17 mouse cellular contexts compared by ENCODE assay signal in the genomic region with DNA sequence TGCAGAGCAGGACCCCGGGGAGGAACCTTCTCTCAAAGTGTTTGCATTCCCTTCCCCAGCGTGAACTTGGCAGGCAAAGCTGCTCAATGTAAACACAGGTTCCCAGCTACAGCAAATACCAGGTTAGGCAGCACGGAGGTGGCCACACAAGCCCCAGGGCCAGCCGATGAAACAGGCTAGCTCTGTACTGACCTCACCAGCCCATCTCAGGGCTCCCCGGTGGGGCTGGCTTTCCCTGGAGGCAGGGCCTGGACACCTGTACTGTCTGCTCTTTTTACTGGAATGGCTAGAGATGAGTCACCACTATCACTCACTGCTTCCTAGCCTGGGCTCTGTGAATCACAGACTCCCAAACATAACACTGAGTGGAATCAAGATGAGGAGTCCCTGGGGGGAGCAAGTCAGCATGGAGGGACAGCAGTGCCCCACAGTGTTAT.
DNase-seq lines count a peak whose midpoint lies in the region; ATAC-seq and TF ChIP-seq lines count a peak whose summit lies in the region.
"Had no signal": no experiment of that assay in that cellular context is flagged by ENCODE, and none has a peak within 500 bp of the region (broad histone marks: within the 10 kb centered on the region; RNA-seq: fewer than 3 reads in every experiment).

No protein-coding gene starts in this region.

- H3K4me2 ChIP-seq in kidney, embryonic 15.5 days: no peak overlapping the region
- no peak overlapping the region for H3K4me2 ChIP-seq in intestine, postnatal 0 days (replicated peaks; ENCODE audit: low read depth)
- H3K4me2 ChIP-seq in stomach, embryonic 15.5 days: no peak overlapping the region
- no peak overlapping the region for H3K4me2 ChIP-seq in hindbrain, embryonic 16.5 days (ENCODE audit: low read length)
- no peak overlapping the region for H3K4me2 ChIP-seq in midbrain, embryonic 15.5 days
- H3K4me2 ChIP-seq: embryonic facial prominence, embryonic 12.5 days; forebrain, embryonic 13.5 days; heart, embryonic 13.5 days; hindbrain, embryonic 12.5 days; limb, embryonic 15.5 days had no signal

- no peak overlapping the region for H3K4me3 ChIP-seq in kidney, embryonic 15.5 days (replicated peaks)
- no peak overlapping the region for H3K4me3 ChIP-seq in intestine, postnatal 0 days (ENCODE audit: low read depth, low read length)
- no peak overlapping the region for H3K4me3 ChIP-seq in lung, adult 2 months (replicated peaks; ENCODE audit: extremely low read depth, low read depth, low read length)
- no peak overlapping the region for H3K4me3 ChIP-seq in stomach, embryonic 15.5 days (replicated peaks)
- no peak overlapping the region for H3K4me3 ChIP-seq in hindbrain, embryonic 16.5 days (ENCODE audit: low read length)
- H3K4me3 ChIP-seq in midbrain, embryonic 15.5 days: no peak overlapping the region
- H3K4me3 ChIP-seq: embryonic facial prominence, embryonic 12.5 days; forebrain, embryonic 13.5 days; heart, embryonic 13.5 days; hindbrain, embryonic 12.5 days; limb, embryonic 15.5 days had no signal

- no peaks in the 10 kb centered on the region; the same call in 1 of the 2 replicates for H3K27me3 ChIP-seq in kidney, embryonic 15.5 days
- H3K27me3 ChIP-seq in intestine, postnatal 0 days (replicated peaks; ENCODE audit: control insufficient read depth, insufficient read depth, low read length): no peaks in the 10 kb centered on the region
- H3K27me3 ChIP-seq in stomach, embryonic 15.5 days (replicated peaks): no peaks in the 10 kb centered on the region
- H3K27me3 ChIP-seq in hindbrain, embryonic 16.5 days (replicated peaks; ENCODE audit: control insufficient read depth, insufficient read depth, low read length): no peaks in the 10 kb centered on the region
- H3K27me3 ChIP-seq in midbrain, embryonic 15.5 days (replicated peaks): no peaks in the 10 kb centered on the region
- H3K27me3 ChIP-seq: embryonic facial prominence, embryonic 12.5 days; forebrain, embryonic 13.5 days; hindbrain, embryonic 12.5 days; limb, embryonic 15.5 days had no signal

- H3K4me1 ChIP-seq in kidney, embryonic 15.5 days: no peaks in the 10 kb centered on the region
- 0 out of 2 replicates have a peak, but pooled peaks cover 5% of the 10 kb centered on the region for H3K4me1 ChIP-seq in intestine, postnatal 0 days (replicated peaks; ENCODE audit: control insufficient read depth, insufficient read depth, low read length)
- peaks cover 2% of the 10 kb centered on the region; the same call in 1 of the 2 replicates for H3K4me1 ChIP-seq in lung, adult 2 months (ENCODE audit: control insufficient read depth, insufficient read depth, low read length)
- peaks cover 5% of the 10 kb centered on the region for H3K4me1 ChIP-seq in stomach, embryonic 15.5 days
- H3K4me1 ChIP-seq in hindbrain, embryonic 16.5 days (ENCODE audit: control insufficient read depth, insufficient read depth, low read depth, low read length): peaks cover 25% of the 10 kb centered on the region
- peaks cover 19% of the 10 kb centered on the region for H3K4me1 ChIP-seq in midbrain, embryonic 15.5 days
- H3K4me1 ChIP-seq: limb, embryonic 15.5 days had no signal

- TF ChIP-seq POLR2A in lung, adult 2 months (IDR thresholded peaks at IDR 0.05; ENCODE audit: borderline replicate concordance, extremely low read depth, low read depth, low read length): no peak

- no peaks in the 10 kb centered on the region for H3K9me3 ChIP-seq in kidney, embryonic 15.5 days (replicated peaks)
- H3K9me3 ChIP-seq in intestine, postnatal 0 days (ENCODE audit: control insufficient read depth): no peaks in the 10 kb centered on the region
- H3K9me3 ChIP-seq in stomach, embryonic 15.5 days: no peaks in the 10 kb centered on the region
- H3K9me3 ChIP-seq in hindbrain, embryonic 16.5 days (ENCODE audit: control insufficient read depth, low read length): no peaks in the 10 kb centered on the region
- no peaks in the 10 kb centered on the region for H3K9me3 ChIP-seq in midbrain, embryonic 15.5 days
- H3K9me3 ChIP-seq: embryonic facial prominence, embryonic 12.5 days; forebrain, embryonic 13.5 days; heart, embryonic 13.5 days; hindbrain, embryonic 12.5 days; limb, embryonic 15.5 days had no signal

- H3K9ac ChIP-seq in kidney, embryonic 15.5 days: no peak overlapping the region
- H3K9ac ChIP-seq in intestine, postnatal 0 days (ENCODE audit: low read depth, low read length): no peak overlapping the region
- H3K9ac ChIP-seq in stomach, embryonic 15.5 days: no peak overlapping the region
- H3K9ac ChIP-seq in hindbrain, embryonic 16.5 days (ENCODE audit: low read depth, low read length): no peak overlapping the region
- no peak overlapping the region for H3K9ac ChIP-seq in midbrain, embryonic 15.5 days
- H3K9ac ChIP-seq: embryonic facial prominence, embryonic 12.5 days; forebrain, embryonic 13.5 days; heart, embryonic 13.5 days; hindbrain, embryonic 12.5 days; limb, embryonic 15.5 days had no signal

- 0 out of 2 replicates have a peak, but pooled peaks have one; percentile 25 for ATAC-seq in kidney, embryonic 15.5 days (replicated peaks; ENCODE audit: low FRiP score)
- ATAC-seq in intestine, postnatal 0 days: peak; percentile 39; the same call in 1 of the 2 replicates
- peak; percentile 87 for ATAC-seq in stomach, embryonic 15.5 days (ENCODE audit: insufficient read depth, low FRiP score, low read depth)
- no peak for ATAC-seq in hindbrain, embryonic 16.5 days
- ATAC-seq in midbrain, embryonic 15.5 days (replicated peaks): no peak
- ATAC-seq: forebrain, embryonic 13.5 days had no signal

- no peak for TF ChIP-seq CTCF in intestine, postnatal 0 days (IDR thresholded peaks at IDR 0.05; ENCODE audit: low read depth)
- TF ChIP-seq CTCF in lung, adult 2 months (IDR thresholded peaks at IDR 0.05; ENCODE audit: insufficient read depth, low read length): no peak

- DNase-seq in kidney, postnatal 10 days: no peak
- DNase-seq in lung, adult 2 months: peak; percentile 55
- DNase-seq in left cerebral cortex, adult 11 months (ENCODE audit: low spot score): no peak
- DNase-seq: cerebellum, postnatal 10 days; gastrocnemius, postnatal 14 days; kidney, postnatal 14 days; thymus, postnatal 36 days had no signal

- WGBS in kidney, embryonic 15.5 days: 40% methylated on average over 5 of the region's 5 CpGs
- WGBS in intestine, postnatal 0 days: 8% methylated on average over 5 of the region's 5 CpGs
- WGBS in lung, adult 2 months: 30% methylated on average over 5 of the region's 5 CpGs
- WGBS in stomach, embryonic 15.5 days: 16% methylated on average over 5 of the region's 5 CpGs
- 72% methylated on average over 5 of the region's 5 CpGs for WGBS in hindbrain, embryonic 16.5 days
- WGBS in midbrain, embryonic 15.5 days: 66% methylated on average over 5 of the region's 5 CpGs

- H3K36me3 ChIP-seq in kidney, embryonic 15.5 days: no peaks in the 10 kb centered on the region
- H3K36me3 ChIP-seq in intestine, postnatal 0 days (ENCODE audit: control insufficient read depth, insufficient read depth): no peaks in the 10 kb centered on the region
- H3K36me3 ChIP-seq in stomach, embryonic 15.5 days: no peaks in the 10 kb centered on the region
- H3K36me3 ChIP-seq in hindbrain, embryonic 16.5 days (ENCODE audit: control insufficient read depth, insufficient read depth, low read length): no peaks in the 10 kb centered on the region
- no peaks in the 10 kb centered on the region for H3K36me3 ChIP-seq in midbrain, embryonic 15.5 days (replicated peaks)
- H3K36me3 ChIP-seq: embryonic facial prominence, embryonic 12.5 days; heart, embryonic 13.5 days; hindbrain, embryonic 12.5 days; limb, embryonic 15.5 days had no signal

- no peak overlapping the region for H3K27ac ChIP-seq in kidney, embryonic 15.5 days
- no peak overlapping the region for H3K27ac ChIP-seq in intestine, postnatal 0 days (ENCODE audit: low read depth, low read length)
- peak overlapping the region; percentile 77 for H3K27ac ChIP-seq in stomach, embryonic 15.5 days
- H3K27ac ChIP-seq in hindbrain, embryonic 16.5 days (ENCODE audit: low read depth, low read length): no peak overlapping the region
- H3K27ac ChIP-seq in midbrain, embryonic 15.5 days: no peak overlapping the region
- H3K27ac ChIP-seq: embryonic facial prominence, embryonic 12.5 days; forebrain, embryonic 13.5 days; heart, embryonic 13.5 days; hindbrain, embryonic 12.5 days; limb, embryonic 15.5 days had no signal

Comparison
In these comparisons a context has a peak if more than half of its experiments do, and no peak if none do; other contexts are left out.
1. ATAC-seq: peak in kidney, embryonic 15.5 days (single experiment), intestine, postnatal 0 days (single experiment) and stomach, embryonic 15.5 days (single experiment); none in hindbrain, embryonic 16.5 days (single experiment) and midbrain, embryonic 15.5 days (single experiment).